Mouse (Mus musculus): Measurements from ENCODE around the gene Lpcat3.
"Not testable (repeated sequence)": the region's sequence is repeated elsewhere in the genome, so short reads cannot be mapped to it uniquely, and the experiment has no call there.

Lpcat3 gene

DNA sequence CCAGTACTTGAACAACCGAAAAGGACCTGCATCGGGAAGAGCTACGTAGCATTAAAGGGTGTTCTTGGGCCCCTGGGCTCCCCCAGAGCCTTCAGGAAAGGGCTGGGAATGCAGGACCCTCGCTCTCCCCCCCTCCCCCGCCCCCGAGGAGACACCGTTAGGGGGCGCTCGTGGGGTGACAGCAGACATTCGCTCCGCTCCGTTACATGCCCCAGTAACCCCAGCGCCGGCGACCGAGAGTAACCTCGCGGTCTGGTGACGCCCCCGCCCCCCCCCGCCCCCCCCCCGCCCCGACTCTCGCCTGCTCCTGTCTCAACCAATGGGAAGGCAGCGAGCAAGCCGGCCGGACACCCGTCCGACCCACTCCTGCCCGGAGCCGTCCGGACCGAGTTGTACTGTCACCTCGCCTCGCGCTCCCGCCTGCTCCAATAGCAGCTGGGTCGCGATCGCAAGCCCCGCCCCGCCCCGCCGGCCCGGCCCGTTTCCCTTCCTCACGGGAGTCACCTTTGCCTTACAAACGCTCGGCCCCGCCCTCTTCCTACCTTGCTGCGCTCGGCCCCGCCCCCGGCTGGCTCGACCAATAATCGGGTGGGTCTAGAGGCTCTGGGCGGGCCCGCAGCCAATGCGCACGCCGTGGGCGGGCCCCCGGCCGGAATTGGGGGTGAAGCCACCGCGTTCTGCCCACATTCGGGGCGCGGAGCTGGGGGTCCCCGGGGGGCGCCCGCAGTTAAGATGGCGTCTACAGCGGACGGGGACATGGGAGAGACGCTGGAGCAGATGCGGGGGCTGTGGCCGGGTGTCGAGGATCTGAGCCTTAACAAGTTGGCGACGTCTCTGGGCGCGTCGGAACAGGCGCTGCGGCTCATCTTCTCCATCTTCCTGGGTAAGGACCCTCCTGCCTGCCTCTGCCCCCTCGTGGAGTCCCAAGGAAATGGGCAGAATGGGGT lies at the start of gene Lpcat3:
TSS of gene Lpcat3 (plus strand) at position 551 of the 947 bp plus-strand sequence.
- peak; percentile 100 for DNase-seq (ENCODE audit: low read depth)

DNA sequence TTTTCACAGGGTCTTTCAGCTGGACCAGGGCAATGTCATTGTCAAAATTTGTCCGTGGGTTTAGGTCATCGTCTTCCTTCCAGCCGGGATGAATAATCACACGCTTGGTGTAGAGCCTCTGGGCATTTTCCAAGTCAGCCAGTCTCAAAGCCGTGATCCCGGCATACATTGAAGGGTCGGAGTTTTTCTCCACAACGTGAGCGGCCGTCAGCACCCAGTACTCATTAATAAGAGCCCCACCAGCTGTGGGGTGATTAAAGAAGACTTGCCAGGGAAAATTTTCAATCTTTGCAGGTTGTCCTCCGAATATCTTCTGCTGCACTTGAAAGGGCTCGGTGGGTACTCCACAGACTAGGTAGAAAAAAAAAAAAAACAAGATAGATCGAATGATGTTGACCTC lies 37.2 kb upstream of the Lpcat3 start:
- no peak for DNase-seq (ENCODE audit: low read depth)

DNA sequence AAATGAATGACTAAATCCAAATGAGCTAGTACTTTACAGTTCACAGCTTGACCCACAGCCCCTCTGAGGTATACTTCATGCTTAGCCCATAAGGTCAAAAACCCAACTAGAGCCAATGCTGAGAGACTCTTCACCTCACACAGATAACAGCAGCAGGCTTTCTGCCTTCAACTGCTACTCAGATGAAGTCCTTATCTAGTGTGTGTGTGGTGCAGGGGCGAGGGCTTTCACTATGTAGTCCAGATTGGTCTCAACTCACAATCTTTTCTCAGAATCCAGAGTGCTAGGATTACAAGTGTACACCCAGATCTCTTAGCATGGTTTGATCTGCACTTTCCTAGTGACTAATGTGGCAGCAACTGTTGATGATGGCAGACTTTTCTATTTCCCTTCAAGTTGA lies 36.6 kb upstream of the Lpcat3 start:
- not testable (repeated sequence) for DNase-seq (ENCODE audit: low read depth)

DNA sequence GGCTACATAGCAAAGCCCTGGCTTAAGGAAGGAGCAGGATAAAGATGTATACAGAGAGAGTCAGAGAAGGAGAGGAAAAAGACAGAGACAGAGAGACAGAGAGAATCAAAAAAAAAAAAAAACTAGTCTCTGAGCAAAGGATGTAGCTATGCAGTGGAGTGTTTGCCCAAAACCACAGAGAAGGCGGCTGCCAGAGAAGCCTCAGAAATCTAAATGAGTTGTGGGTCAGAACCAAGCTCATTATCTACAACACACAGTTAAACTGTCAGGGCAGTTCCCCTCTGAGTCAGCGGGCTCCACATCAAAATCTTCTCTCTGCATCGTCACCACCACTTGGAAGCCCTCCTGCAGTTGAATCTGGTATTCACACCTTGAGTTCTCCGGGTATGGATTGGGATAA lies 32.1 kb upstream of the Lpcat3 start:
- no peak for DNase-seq (ENCODE audit: low read depth)

DNA sequence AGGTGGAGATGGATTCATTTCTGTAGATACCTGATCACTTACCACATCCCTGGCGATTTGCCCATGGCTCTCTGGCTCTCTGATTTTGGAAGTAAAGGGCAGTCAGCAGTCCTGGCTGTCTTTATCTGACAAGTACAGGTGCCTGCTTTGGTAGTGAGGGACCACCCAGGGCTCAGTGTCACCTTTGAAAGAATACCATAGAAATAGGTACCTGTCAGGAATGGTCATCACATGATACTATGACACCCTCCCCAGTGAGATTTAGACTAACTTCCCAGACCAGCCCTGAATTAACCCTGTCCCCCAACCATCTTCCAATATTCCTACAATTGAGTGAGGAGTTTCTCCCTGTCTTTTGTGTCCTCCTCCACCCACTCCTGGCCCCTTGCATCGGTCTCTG lies 26.8 kb upstream of the Lpcat3 start, which contains the start of gene C1s2:
TSS of gene C1s2 (minus strand) at position 101 of the 400 bp plus-strand sequence.
- DNase-seq (ENCODE audit: low read depth) = not testable (repeated sequence)

DNA sequence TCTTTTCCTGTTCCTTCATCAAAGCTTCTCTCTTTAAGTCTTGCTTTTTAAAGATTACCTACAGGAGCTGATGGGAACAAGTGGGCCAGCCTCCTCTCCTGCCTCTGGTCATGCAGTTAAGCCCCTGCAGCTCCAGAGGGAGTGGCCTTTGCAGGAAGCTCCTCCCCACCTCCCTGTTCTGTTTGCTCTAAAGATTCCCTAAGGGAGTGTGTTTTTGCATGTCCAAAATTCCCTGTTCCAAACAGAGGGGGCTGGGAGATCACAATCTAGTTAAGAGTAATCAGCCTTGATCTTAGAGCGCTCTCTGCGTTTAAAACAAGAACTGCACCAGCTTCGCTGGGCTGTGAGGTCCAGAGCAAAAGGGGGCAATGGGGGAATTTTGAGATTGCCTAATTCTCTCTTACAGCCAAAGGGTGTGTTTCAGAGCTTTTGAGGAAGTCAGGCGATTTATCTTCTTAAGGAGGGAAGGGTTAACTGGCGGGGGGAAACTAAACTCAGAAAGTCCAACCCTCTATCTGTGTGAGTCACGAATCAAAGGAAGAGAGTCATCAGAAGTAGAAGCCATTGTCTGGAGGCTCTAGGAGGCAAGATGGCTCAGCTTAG lies 25.9 kb upstream of the Lpcat3 start:
- DNase-seq (ENCODE audit: low read depth) = not testable (repeated sequence)

DNA sequence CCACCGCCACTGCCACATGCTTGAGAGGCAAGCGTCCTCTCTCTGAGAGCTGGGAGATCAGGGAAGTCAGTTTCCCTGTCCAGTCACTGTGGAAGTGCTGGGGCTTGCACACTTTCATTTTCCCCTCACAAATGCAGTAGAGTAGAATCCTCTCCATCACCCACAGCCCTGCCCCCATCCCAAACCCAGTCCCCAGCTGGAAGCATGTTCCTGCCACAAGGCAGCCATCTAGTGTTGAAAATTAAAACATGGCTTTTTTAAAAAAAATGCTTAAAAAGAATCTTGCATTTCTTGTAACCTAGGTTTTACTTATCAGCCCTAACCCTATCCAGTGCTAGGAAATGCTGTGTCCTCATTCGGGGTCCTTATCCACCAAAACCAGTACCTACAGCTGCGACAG lies 22.8 kb upstream of the Lpcat3 start:
- DNase-seq (ENCODE audit: low read depth) = no peak

DNA sequence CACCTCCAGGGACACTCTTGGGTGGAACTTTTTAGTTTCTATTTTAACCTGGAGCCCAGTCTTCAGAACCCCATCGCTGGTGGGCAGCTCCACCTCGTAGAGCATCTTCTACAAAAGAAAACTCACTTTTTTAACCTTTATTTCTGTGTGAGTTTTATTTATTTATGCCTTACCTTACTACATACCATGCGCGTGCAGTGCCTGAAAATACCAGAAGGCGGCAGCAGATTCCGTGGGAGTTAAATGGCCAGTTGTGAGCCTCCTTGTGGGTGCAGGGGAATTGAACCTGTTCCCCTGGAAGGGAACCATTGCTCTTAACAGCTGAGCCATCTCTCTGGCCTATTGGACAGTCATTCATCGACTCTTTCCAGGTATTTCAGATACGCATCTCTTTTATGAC lies 21.8 kb upstream of the Lpcat3 start:
- DNase-seq (ENCODE audit: low read depth) = peak; percentile 80

DNA sequence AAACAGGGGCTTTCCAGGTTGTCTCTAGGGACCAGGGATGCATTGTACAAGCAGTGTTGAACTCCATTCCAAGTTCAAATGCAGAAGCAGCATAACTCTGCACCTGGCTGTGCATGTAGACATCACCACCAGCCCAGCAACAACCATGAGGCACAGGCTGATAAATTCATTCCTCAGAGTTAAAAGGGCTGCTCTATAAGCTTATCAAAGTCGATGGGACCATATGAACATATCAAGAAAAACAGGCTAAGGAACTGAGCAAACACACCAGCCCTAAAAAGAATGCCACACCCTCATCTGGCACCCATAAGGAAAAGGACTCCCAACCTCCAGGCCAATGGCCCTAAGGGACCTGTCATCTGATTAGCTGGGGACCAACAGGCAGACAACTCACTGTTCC lies 16.4 kb upstream of the Lpcat3 start:
- no peak for DNase-seq (ENCODE audit: low read depth)

DNA sequence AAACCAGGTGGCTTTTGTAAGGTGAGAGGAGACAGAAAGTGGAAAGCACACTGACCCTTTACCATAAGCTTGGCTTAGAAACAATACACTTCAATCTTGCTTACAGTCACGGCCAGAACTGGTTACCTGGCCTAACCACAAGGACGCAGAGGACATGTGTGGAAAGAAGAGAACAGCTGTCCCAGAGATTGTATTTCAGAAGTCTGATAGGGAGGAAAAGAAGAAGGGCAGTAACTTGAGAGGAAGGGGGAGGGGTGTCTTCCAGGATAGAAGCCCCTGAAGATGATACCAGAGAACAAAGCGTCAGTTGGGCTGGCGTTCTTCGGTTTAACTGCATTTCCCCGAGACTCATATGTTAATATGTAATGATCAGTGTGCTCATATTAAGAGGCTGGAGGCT lies 6.9 kb upstream of the Lpcat3 start:
- DNase-seq (ENCODE audit: low read depth) = no peak

DNA sequence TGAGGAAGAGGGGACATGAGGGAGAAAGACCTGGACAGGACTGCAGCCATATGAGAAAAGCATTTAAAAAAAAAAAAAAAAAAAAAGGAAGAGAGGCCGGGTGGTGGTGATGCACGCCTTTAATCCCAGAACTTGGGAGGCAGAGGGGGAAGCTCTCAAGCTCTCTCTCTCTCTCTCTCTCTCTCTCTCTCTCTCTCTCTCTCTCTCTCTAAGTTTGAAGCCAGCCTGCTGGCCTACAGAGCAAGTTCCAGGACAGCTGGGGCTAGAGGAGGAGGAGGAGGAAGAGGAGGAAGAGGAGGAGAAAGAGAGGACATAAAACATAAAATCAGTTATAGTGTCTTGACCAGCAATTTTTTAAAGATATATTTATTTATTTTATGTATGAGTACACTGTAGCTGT lies 4.8 kb upstream of the Lpcat3 start:
- DNase-seq (ENCODE audit: low read depth) = no peak

DNA sequence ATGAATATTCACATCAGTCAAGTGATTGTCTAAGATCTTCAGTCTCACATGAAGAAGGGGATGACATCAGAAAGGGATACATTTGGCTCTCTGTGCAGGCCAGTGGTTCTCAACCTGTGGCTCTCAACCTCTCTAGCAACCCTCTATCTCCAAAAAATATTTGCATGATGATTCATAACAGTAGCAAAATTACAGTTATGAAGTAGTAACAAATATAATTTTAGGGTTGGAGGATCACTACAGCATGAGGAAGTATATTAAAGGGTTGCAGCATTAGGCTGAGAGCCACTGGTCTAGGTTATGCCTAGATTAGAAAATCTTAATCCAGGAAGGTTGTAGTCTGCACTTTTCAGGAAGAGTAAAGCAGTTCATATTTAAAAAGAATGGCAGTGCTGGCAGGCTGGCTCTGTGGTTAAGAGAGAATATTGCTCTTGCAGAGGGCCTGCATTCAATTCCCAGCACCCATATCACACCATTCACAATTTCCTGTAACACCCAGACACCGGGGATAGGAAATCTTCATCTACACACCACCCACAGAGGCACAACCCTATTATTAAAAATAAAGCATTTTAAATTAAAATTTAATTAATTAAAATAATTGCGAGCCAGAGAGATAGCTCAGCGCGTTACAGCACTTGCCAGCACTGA lies 1.5 kb upstream of the Lpcat3 start:
- DNase-seq (ENCODE audit: low read depth) = peak; percentile 22

DNA sequence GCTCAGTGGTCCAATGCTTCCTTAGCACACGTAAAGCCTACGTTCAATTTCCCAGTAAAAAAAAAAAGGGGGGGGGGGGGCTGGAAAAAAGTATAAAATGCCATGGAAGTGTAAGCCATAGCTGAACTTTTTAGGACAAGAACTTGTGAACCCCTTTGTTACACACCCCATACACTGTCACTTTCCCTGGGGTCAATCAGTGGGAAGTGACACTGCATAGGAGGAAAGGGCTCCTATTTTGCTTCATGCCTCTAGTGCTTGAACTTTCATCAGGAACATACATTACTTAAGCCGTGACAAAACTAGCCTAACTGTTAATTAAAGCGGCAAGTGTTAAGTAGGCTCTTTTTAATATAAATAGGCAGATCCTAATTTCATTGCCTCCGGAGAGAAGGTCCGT lies 832 bp upstream of the Lpcat3 start:
- no peak for DNase-seq (ENCODE audit: low read depth)

DNA sequence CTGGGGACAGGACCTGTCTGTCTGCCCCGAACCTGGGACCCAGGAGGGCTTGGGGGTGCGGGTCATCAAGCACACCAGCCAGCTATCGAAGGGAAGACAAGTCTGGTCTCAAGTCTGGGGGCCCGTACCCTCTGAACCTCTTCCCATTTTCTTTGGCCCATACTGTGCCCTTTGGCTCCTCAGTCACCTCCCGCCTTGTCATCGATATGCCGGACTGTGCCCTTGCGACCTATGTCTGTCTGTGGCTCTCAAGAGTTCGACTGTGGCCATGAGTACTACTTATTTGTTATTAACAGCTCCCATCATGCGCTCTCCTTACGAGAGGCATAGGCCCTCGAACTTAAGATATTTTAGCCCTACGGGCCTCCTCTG lies 583 bp downstream of the Lpcat3 start:
- no peak for DNase-seq (ENCODE audit: low read depth)

DNA sequence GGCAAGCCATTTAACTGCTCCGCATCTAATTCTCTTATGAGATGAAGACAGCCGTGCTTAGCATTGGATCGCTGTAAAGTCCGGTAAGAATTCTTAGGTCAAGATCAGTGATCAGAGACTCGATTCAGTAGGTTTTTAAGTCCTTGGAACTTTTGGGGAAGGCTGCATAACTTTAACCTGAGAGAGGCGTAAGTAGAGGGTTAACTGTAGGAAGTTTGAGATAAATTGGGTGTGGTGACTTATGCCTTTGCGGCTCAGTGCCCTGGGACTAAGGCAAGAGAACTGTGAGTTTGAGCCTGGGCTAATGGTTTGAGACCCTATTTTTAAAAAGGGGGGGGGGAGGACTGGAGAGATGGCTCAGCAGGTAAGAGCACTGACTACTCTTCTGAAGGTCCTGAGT lies 1.4 kb downstream of the Lpcat3 start:
- DNase-seq (ENCODE audit: low read depth) = no peak

DNA sequence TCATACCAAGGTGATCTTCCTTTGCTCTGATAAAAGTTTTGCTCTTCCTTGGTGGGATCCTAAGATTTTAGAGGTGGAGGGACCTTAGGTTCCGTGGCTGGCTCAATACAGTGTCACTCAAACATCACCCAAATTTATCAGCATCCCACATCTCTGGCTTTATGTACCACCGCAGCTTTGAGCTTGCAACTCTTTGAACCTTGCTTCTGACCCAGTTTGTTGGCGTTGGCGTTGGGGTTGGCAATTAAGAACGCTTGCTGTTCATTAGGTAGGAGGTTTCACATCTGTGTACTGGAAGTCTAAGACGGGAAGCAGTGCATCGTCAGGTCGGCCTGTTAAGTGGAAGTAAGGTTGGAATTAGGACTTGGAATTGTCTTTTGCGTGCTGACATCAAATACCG lies 2.2 kb downstream of the Lpcat3 start:
- DNase-seq (ENCODE audit: low read depth) = no peak

DNA sequence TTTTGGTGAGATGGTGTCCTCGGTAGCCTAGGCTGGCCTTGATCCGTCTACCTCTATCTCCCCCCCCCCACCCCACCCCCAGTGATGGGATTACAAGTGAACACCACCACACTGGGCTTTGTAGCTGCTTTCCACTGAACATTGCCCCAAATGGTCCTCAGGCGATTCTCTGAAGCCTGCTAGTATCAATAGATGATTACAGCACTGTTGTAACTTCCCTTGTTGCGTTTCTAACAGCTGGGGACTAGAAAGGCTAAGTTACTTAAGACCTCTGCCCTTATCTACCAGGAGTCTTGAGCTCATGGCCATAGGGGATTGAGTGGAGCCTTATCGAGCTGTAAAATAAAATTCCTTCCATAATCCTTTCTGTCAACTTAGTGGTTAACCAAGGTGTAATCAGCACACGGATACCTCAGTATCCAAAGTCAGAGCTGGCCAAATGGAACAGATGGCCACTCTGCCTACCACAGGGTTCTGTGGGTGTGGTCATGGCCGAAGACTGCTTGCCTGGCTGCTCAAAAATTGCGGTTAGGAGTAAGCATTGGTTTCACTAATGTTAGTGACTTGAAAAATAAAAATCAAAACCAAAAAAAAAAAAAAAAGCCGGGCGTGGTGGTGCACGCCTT lies 6.5 kb downstream of the Lpcat3 start:
- DNase-seq (ENCODE audit: low read depth) = no peak

DNA sequence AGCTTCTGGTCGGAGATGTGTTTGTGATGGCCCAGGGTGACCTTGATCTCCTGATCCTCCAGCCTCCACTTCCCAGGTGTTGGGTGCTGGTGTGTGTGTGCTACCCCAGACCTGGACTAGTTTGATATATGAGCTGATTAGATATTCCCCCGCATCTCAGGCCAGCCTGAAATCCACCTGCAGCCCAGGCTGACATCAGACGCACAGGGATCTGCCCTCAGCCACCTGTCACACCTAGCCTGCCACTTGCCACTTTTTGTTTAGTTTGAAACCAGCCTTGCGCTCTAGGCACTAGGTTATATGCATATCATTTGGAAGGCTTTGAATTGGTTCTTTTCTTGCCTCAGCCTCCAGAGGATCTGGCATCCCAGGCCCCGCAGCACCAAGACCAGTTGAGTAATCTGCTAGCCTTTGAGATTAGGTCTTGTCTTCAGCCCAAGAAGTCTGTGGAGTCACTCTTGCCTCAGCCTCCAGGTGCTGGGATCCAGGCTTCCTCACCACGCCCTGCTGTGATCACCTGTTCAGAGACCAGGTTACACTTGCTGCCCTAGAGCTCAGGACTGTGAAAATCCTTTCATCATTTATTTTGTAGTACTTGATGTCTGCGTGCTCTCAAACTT lies 7.6 kb downstream of the Lpcat3 start:
- no peak for DNase-seq (ENCODE audit: low read depth)

DNA sequence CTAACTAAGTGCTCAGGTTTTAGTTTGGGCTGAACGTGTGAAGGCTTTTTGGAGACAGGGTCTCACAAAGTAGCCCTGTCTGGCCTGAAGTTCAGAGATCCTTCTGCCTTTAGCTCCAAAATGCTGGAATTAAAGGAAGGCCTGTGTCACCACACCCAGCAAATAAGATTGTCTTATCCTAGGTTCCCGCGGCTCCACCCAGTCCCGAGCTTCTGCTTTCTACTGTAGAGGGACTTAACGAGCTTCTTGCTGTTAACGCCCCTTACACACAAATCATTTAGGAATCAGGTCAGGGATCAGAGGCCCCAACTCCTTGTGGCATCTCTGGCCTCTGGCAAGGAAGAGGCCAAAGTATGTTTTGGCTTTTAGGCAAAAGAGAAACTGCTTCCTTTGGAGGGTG lies 9.3 kb downstream of the Lpcat3 start:
- DNase-seq (ENCODE audit: low read depth) = no peak

DNA sequence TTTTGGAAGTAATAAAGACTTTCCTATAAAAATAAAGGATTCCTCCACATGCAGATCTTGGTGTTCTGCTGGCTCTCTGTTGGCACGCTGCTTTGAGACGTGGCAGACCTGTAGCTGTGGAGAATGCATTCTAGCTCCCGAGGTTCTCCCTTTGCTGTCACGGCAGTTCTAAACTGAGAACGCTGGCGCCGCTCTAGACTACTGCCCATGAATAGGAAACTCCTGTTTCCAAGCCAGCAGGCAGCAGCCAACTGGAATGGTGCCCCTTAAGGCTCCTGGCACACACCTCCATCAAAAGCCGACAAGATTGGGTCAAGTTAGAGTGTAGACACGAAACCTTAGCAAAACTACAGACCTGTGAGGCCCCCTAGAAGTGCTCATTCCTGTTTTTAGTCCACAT lies 10.8 kb downstream of the Lpcat3 start:
- no peak for DNase-seq (ENCODE audit: low read depth)

DNA sequence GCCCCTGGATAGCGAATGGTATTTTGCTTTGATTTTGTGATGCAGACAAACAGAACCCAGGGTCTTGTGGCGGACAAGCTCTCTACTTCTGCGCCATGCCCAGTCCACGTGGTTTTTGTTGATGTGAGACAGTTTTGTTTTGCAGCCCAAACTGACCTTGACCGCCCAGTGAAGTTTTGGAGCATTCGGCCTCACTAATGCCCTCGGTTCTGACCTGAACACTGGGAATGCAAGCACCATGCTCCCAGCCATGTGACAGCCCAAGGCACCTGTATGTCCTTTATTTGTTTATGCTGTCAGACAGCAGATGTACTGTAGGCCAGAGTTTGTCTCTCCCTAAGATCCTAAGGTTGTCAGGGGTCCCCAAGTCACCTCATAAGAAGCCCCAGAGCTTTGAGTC lies 11.8 kb downstream of the Lpcat3 start:
- DNase-seq (ENCODE audit: low read depth) = no peak

DNA sequence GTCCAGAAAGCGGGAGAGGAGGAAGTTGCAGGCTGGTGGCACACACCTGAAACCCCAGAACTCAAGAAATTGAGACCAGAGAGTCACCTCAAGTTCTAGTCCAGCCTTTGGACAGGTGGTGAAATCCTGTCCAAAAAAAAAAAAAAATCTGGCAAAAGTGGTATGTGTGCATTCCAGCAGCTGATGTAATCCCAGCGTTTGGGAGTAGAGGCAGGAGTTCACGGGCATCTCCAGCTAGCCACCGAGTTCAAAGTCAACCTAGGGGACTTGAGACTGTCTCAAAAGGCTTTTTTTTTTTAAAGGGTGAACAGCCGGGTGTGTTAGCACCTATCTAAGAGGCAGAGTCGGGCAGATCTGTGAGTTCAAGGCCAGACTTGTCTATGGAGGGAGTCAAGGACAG lies 13.3 kb downstream of the Lpcat3 start:
- DNase-seq (ENCODE audit: low read depth) = no peak
